Mouse (Mus musculus) pancreas, adult 10 weeks (tissue): ENCODE measurements around the gene Eif2ak2. TPM values are rescaled to one million over a fixed set of nuclear protein-coding genes. Genes with fewer than 3 reads are reported as not detected.

Experiments
- polyA plus RNA-seq: library from polyadenylated mRNA; stranded (reverse); fragments of 350-450 nt; fragmentation: Illumina TruSeq; extraction: RNeasy Lipid Tissue Mini Kit (QIAGEN cat#74804); gene quantifications from one replicate; pipeline ENCODE4 v1.2.3, GENCODE M21; 2015; ENCODE audit warnings: low read depth, low replicate concordance; ENCODE audit not compliant: insufficient read depth

The Eif2ak2 gene
- 3.3 TPM for polyA plus RNA-seq

DNA sequence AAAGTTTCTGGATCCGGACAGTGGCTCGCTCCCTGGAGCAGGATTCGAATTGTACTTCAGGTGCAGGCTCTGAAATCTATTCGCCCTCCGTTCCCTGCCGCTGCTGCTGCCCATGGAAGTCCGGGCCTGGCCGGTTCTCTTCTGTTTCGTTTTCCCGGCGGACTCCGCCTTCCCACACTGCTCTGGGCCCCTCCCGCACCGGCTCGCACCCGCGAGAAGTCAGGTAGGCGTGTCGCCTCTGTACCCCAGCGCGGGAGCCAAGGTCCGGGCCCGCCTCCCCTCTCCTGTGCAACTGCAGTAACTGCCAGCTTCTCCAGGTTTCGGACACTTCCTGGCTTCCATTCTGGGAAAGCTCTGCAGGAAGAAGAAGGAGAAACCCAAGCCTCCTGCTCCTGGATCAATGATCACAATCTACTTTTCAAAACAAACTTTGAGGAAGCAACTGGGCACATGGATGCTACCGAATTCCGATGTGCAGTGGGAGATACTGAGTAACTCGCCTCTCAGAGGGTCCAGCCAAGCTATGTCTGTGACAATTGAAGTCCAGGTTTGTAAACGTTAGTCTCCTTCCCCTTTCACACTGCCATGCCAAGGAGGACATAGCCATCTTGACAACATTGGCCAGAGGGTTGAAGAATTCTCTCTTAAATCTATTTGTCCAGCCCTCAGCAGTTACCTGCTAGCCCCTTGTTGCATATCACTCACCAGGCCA, at the start of gene Eif2ak2:
Gene Eif2ak2, minus strand, starts transcription at position 173 of the 712 bp plus-strand sequence.

GRCm38 (mm10) chr17:78916369-78916813, 34.0 kb upstream of the Eif2ak2 start, which contains the start of gene Cebpzos:
Gene Cebpzos, plus strand, starts transcription at chr17:78916500.

GRCm38 (mm10) chr17:78906892-78907291, 24.5 kb upstream of the Eif2ak2 start, which contains the start of gene Sult6b1:
Gene Sult6b1, minus strand, starts transcription at chr17:78906992.

GRCm38 (mm10) chr17:78834856-78835835, 47.2 kb downstream of the Eif2ak2 start, which contains the start of the genes Heatr5b and Gpatch11:
Gene Heatr5b, minus strand, starts transcription at chr17:78835364.
Gene Gpatch11, plus strand, starts transcription at chr17:78835567.

Other genes starting within 250 kb of the Eif2ak2 start
- 2.1 TPM for gene Strn, start 145.4 kb downstream of the Eif2ak2 start, polyA plus RNA-seq
- gene Heatr5b, start 47.2 kb downstream of the Eif2ak2 start, polyA plus RNA-seq: 3.3 TPM
- 10.3 TPM for gene Gpatch11, start 47.0 kb downstream of the Eif2ak2 start, polyA plus RNA-seq
- not detected for gene Sult6b1, start 24.4 kb upstream of the Eif2ak2 start, polyA plus RNA-seq
- 8.8 TPM for gene Cebpzos, start 33.9 kb upstream of the Eif2ak2 start, polyA plus RNA-seq
- 10.3 TPM for gene Cebpz, start 54.5 kb upstream of the Eif2ak2 start, polyA plus RNA-seq
- 11.5 TPM for gene Ndufaf7, start 54.6 kb upstream of the Eif2ak2 start, polyA plus RNA-seq
- 6.2 TPM for gene Prkd3, start 138.2 kb upstream of the Eif2ak2 start, polyA plus RNA-seq
- 3.9 TPM for gene Qpct, start 169.3 kb upstream of the Eif2ak2 start, polyA plus RNA-seq